ENCODE assay signal across 8 mouse cellular contexts in genomic region chr1:191325726-191326232, GRCm38 (mm10). TPM values are rescaled to one million over a fixed set of nuclear protein-coding genes. Genes with fewer than 3 reads are reported as not detected.
DNase-seq lines count a peak whose midpoint lies in the region; ATAC-seq and TF ChIP-seq lines count a peak whose summit lies in the region.

Gene Tmem206, plus strand, starts transcription at chr1:191325912.

- H3K9me3 ChIP-seq in heart, embryonic 12.5 days (replicated peaks): no peaks in the 10 kb centered on the region
- H3K9me3 ChIP-seq in kidney, postnatal 0 days (replicated peaks; ENCODE audit: low read length): no peaks in the 10 kb centered on the region
- no peaks in the 10 kb centered on the region for H3K9me3 ChIP-seq in liver, embryonic 11.5 days (ENCODE audit: control insufficient read depth, low read length)
- no peaks in the 10 kb centered on the region for H3K9me3 ChIP-seq in stomach, embryonic 14.5 days (ENCODE audit: control insufficient read depth, low read depth, low read length)

- peak within 1 kb of the TSS; percentile 70 for H3K4me3 ChIP-seq in heart, embryonic 12.5 days
- peak within 1 kb of the TSS; percentile 56 for H3K4me3 ChIP-seq in kidney, postnatal 0 days (replicated peaks; ENCODE audit: low read depth, low read length)
- H3K4me3 ChIP-seq in liver, embryonic 11.5 days (ENCODE audit: low read depth, low read length): peak within 1 kb of the TSS; percentile 85
- H3K4me3 ChIP-seq in stomach, embryonic 14.5 days (ENCODE audit: low read depth, low read length): peak within 1 kb of the TSS; percentile 89

- H3K27ac ChIP-seq in heart, embryonic 12.5 days (ENCODE audit: poor library complexity, severe bottlenecking): peak within 1 kb of the TSS; percentile 39; the same call in 1 of the 2 replicates
- peak within 1 kb of the TSS; percentile 60 for H3K27ac ChIP-seq in kidney, postnatal 0 days
- H3K27ac ChIP-seq in liver, embryonic 11.5 days (ENCODE audit: low read depth, low read length): peak within 1 kb of the TSS; percentile 75
- H3K27ac ChIP-seq in stomach, embryonic 14.5 days (ENCODE audit: low read length): peak within 1 kb of the TSS; percentile 55

- H3K27me3 ChIP-seq in heart, embryonic 12.5 days (replicated peaks): no peaks in the 10 kb centered on the region
- H3K27me3 ChIP-seq in kidney, postnatal 0 days (ENCODE audit: insufficient read depth, low read length): no peaks in the 10 kb centered on the region
- no peaks in the 10 kb centered on the region for H3K27me3 ChIP-seq in liver, embryonic 11.5 days (replicated peaks; ENCODE audit: control insufficient read depth, insufficient read depth, low read length)
- no peaks in the 10 kb centered on the region for H3K27me3 ChIP-seq in stomach, embryonic 14.5 days (ENCODE audit: control insufficient read depth, insufficient read depth, low read length)

- peak within 1 kb of the TSS; percentile 85 for H3K4me2 ChIP-seq in heart, embryonic 12.5 days
- peak within 1 kb of the TSS; percentile 85 for H3K4me2 ChIP-seq in kidney, postnatal 0 days (ENCODE audit: low read length)
- H3K4me2 ChIP-seq in liver, embryonic 11.5 days: peak within 1 kb of the TSS; percentile 87
- H3K4me2 ChIP-seq in stomach, embryonic 14.5 days (replicated peaks; ENCODE audit: low read depth, low read length): peak within 1 kb of the TSS; percentile 79

- no peak for TF ChIP-seq CTCF in kidney, postnatal 0 days (IDR thresholded peaks at IDR 0.05; ENCODE audit: low read depth)

- peaks cover 26% of the 10 kb centered on the region for H3K4me1 ChIP-seq in heart, embryonic 12.5 days (replicated peaks)
- H3K4me1 ChIP-seq in kidney, postnatal 0 days (replicated peaks; ENCODE audit: insufficient read depth, low read length): peaks cover 7% of the 10 kb centered on the region; the same call in 1 of the 2 replicates
- peaks cover 18% of the 10 kb centered on the region for H3K4me1 ChIP-seq in liver, embryonic 11.5 days (replicated peaks; ENCODE audit: control insufficient read depth, insufficient read depth, low read length)
- peaks cover 17% of the 10 kb centered on the region; the same call in 1 of the 2 replicates for H3K4me1 ChIP-seq in stomach, embryonic 14.5 days (ENCODE audit: control insufficient read depth, insufficient read depth, low read length)

- ATAC-seq in erythroblast, adult 5-6 weeks (replicated peaks; ENCODE audit: low FRiP score, poor library complexity, severe bottlenecking): peak; percentile 94
- peak; percentile 94 for ATAC-seq in heart, embryonic 12.5 days (ENCODE audit: insufficient number of reproducible peaks, low FRiP score)
- peak; percentile 83 for ATAC-seq in kidney, postnatal 0 days (replicated peaks; ENCODE audit: low FRiP score, low read depth)
- ATAC-seq in liver, embryonic 11.5 days (replicated peaks; ENCODE audit: low FRiP score): peak; percentile 95
- peak; percentile 91 for ATAC-seq in stomach, embryonic 14.5 days (ENCODE audit: insufficient number of reproducible peaks, insufficient read depth, low FRiP score, low read depth)

- WGBS in heart, embryonic 12.5 days: under 1% methylated on average over 42 of the region's 42 CpGs
- WGBS in kidney, postnatal 0 days: under 1% methylated on average over 42 of the region's 42 CpGs
- under 1% methylated on average over 42 of the region's 42 CpGs for WGBS in liver, embryonic 11.5 days
- WGBS in stomach, embryonic 14.5 days: under 1% methylated on average over 42 of the region's 42 CpGs

- DNase-seq in B cell, adult 2 months: peak; percentile 97
- peak; percentile 97 for DNase-seq in brain, adult 2 months (ENCODE audit: low read depth, low spot score)
- DNase-seq in kidney, postnatal 0 days (ENCODE audit: low spot score): peak; percentile 98
- DNase-seq in liver, embryonic 11.5 days (ENCODE audit: low spot score): peak; percentile 96
- peak; percentile 99 for DNase-seq in naive thymus-derived CD4-positive, alpha-beta T cell, adult 2 months (ENCODE audit: low read depth)

- peak within 1 kb of the TSS; percentile 87 for H3K9ac ChIP-seq in heart, embryonic 12.5 days
- H3K9ac ChIP-seq in kidney, postnatal 0 days (ENCODE audit: low read depth, low read length): peak within 1 kb of the TSS; percentile 75
- peak within 1 kb of the TSS; percentile 92 for H3K9ac ChIP-seq in liver, embryonic 11.5 days (ENCODE audit: low read depth, low read length)
- H3K9ac ChIP-seq in stomach, embryonic 14.5 days (replicated peaks; ENCODE audit: low read depth, low read length): peak within 1 kb of the TSS; percentile 85

- no peaks in the 10 kb centered on the region; the same call in none of the 2 replicates for H3K36me3 ChIP-seq in heart, embryonic 12.5 days
- H3K36me3 ChIP-seq in kidney, postnatal 0 days (ENCODE audit: insufficient read depth, low read length): no peaks in the 10 kb centered on the region
- no peaks in the 10 kb centered on the region for H3K36me3 ChIP-seq in liver, embryonic 11.5 days (ENCODE audit: control insufficient read depth, insufficient read depth, low read length)
- H3K36me3 ChIP-seq in stomach, embryonic 14.5 days (ENCODE audit: control insufficient read depth, insufficient read depth, low read length): no peaks in the 10 kb centered on the region

RNA-seq across cellular contexts. Expression of gene Tmem206, which starts in this region (rescaled TPM):
- total RNA-seq in erythroblast, adult 5-6 weeks (2015; ENCODE audit: low replicate concordance): 3.3 TPM in 2 replicates
- 4.2 and 5.7 TPM in 2 replicates for total RNA-seq in erythroblast, adult 5-6 weeks (2017; ENCODE audit: low replicate concordance)
- polyA plus RNA-seq in heart, embryonic 12.5 days (2016; fragmentation: Nextera tagmentation; extraction: Ambion mirVana): 16.6 and 18.1 TPM in 2 replicates
- 19.7 and 24.5 TPM in 2 replicates for polyA plus RNA-seq in kidney, postnatal 0 days (2015; fragmentation: Nextera tagmentation; extraction: Ambion mirVana)
- 15.4 and 18.8 TPM in 2 replicates for polyA plus RNA-seq in liver, embryonic 11.5 days (2014; fragmentation: Nextera tagmentation; extraction: Ambion mirVana)
- 22.0 and 22.1 TPM in 2 replicates for polyA plus RNA-seq in stomach, embryonic 14.5 days (2014; fragmentation: Nextera tagmentation; extraction: Ambion mirVana)

Comparison
In these comparisons a context has a peak if more than half of its experiments do, and no peak if none do; other contexts are left out.
1. Peak in every context shown above with its lines: DNase-seq, ATAC-seq, H3K4me3 ChIP-seq and H3K27ac ChIP-seq.